Mouse (Mus musculus): ENCODE measurements around the gene Efnb2. TPM values are rescaled to one million over a fixed set of nuclear protein-coding genes. Genes with fewer than 3 reads are reported as not detected.
A peak's percentile ranks its signal among the peaks of the same experiment; 100 is the strongest.

Efnb2 gene
- polyA plus RNA-seq, 1 experiment from 2014 or later: 23.2 TPM

GRCm38 (mm10) chr8:8656578-8657441, 4.2 kb downstream of the Efnb2 start:
- H3K4me3 ChIP-seq (ENCODE audit: low read length): peak overlapping the region; percentile 88
- ATAC-seq (ENCODE audit: low FRiP score, low TSS enrichment): no peak
- H3K36me3 ChIP-seq (ENCODE audit: insufficient read depth, low read length): no peaks in the 10 kb centered on the region
- no peaks in the 10 kb centered on the region for H3K27me3 ChIP-seq (ENCODE audit: insufficient read depth, low read length)
- H3K4me2 ChIP-seq (replicated peaks; ENCODE audit: low read depth, low read length): peak overlapping the region; percentile 91
- WGBS: 33% methylated on average over 14 of the region's 14 CpGs
- H3K4me1 ChIP-seq (ENCODE audit: insufficient read depth, low read length): peaks cover 36% of the 10 kb centered on the region
- H3K9me3 ChIP-seq (ENCODE audit: low read length): no peaks in the 10 kb centered on the region
- no peak overlapping the region for H3K27ac ChIP-seq (ENCODE audit: low read length)
- H3K9ac ChIP-seq (replicated peaks; ENCODE audit: low read length): peak overlapping the region; percentile 57

- Histone ChIP-seq H3K27me3 (ENCODE audit: insufficient read depth, low read length) (no peaks in the 10 kb centered on the region), H3K36me3 (ENCODE audit: insufficient read depth, low read length) (no peaks in the 10 kb centered on the region), H3K9me3 (ENCODE audit: low read length) (no peaks in the 10 kb centered on the region), H3K4me1 (ENCODE audit: insufficient read depth, low read length) (peaks cover 36% of the 10 kb centered on the region), H3K27ac (ENCODE audit: low read length) (no peak overlapping the region), H3K4me2 (replicated peaks; ENCODE audit: low read depth, low read length) (peak overlapping the region; percentile 91), H3K9ac (replicated peaks; ENCODE audit: low read length) (peak overlapping the region; percentile 42), H3K4me3 (ENCODE audit: low read length) (peak overlapping the region; percentile 88)
- 54% methylated on average over 24 of the region's 24 CpGs for WGBS
- no peak for ATAC-seq (ENCODE audit: low FRiP score, low TSS enrichment)
These were observed 5.4 kb downstream of the Efnb2 start for GRCm38 (mm10) chr8:8655346-8656340.

- Histone ChIP-seq H3K4me1 (ENCODE audit: insufficient read depth, low read length) (peaks cover 45% of the 10 kb centered on the region), H3K4me3 (ENCODE audit: low read length) (peak overlapping the region; percentile 88; the same call in 1 of the 2 replicates), H3K9me3 (ENCODE audit: low read length) (no peaks in the 10 kb centered on the region), H3K9ac (replicated peaks; ENCODE audit: low read length) (peak overlapping the region; percentile 33), H3K4me2 (replicated peaks; ENCODE audit: low read depth, low read length) (peak overlapping the region; percentile 91), H3K27me3 (ENCODE audit: insufficient read depth, low read length) (no peaks in the 10 kb centered on the region), H3K36me3 (ENCODE audit: insufficient read depth, low read length) (no peaks in the 10 kb centered on the region), H3K27ac (ENCODE audit: low read length) (no peak overlapping the region)
- 37% methylated on average over 12 of the region's 12 CpGs for WGBS
- ATAC-seq (ENCODE audit: low FRiP score, low TSS enrichment): no peak
These were observed 7.0 kb downstream of the Efnb2 start for GRCm38 (mm10) chr8:8653906-8654489.

GRCm38 (mm10) chr8:8653343-8653742, 7.7 kb downstream of the Efnb2 start:
- WGBS: 55% methylated on average over 5 of the region's 5 CpGs
- Histone ChIP-seq H3K27ac (ENCODE audit: low read length) (no peak overlapping the region), H3K27me3 (ENCODE audit: insufficient read depth, low read length) (no peaks in the 10 kb centered on the region), H3K9me3 (ENCODE audit: low read length) (no peaks in the 10 kb centered on the region), H3K4me2 (replicated peaks; ENCODE audit: low read depth, low read length) (peak overlapping the region; percentile 91), H3K4me3 (ENCODE audit: low read length) (peak overlapping the region; percentile 88; the same call in 1 of the 2 replicates), H3K4me1 (ENCODE audit: insufficient read depth, low read length) (peaks cover 45% of the 10 kb centered on the region), H3K36me3 (ENCODE audit: insufficient read depth, low read length) (no peaks in the 10 kb centered on the region), H3K9ac (replicated peaks; ENCODE audit: low read length) (peak overlapping the region; percentile 33; the same call in 1 of the 2 replicates)
- ATAC-seq (ENCODE audit: low FRiP score, low TSS enrichment): no peak

- no peak overlapping the region for H3K9ac ChIP-seq (replicated peaks; ENCODE audit: low read length)
- H3K4me1 ChIP-seq (ENCODE audit: insufficient read depth, low read length): peaks cover 44% of the 10 kb centered on the region
- WGBS: 71% methylated on average over 4 of the region's 4 CpGs
- H3K4me3 ChIP-seq (ENCODE audit: low read length): no peak overlapping the region
- ATAC-seq (ENCODE audit: low FRiP score, low TSS enrichment): no peak
- H3K27me3 ChIP-seq (ENCODE audit: insufficient read depth, low read length): no peaks in the 10 kb centered on the region
- no peaks in the 10 kb centered on the region for H3K9me3 ChIP-seq (ENCODE audit: low read length)
- H3K27ac ChIP-seq (ENCODE audit: low read length): 0 out of 2 replicates have a peak overlapping the region, but pooled peaks have one; percentile 1
- peak overlapping the region; percentile 22; the same call in 1 of the 2 replicates for H3K4me2 ChIP-seq (replicated peaks; ENCODE audit: low read depth, low read length)
- H3K36me3 ChIP-seq (ENCODE audit: insufficient read depth, low read length): no peaks in the 10 kb centered on the region
These were observed 8.7 kb downstream of the Efnb2 start for GRCm38 (mm10) chr8:8652388-8652787.

- peaks cover 2% of the 10 kb centered on the region; the same call in 1 of the 2 replicates for H3K36me3 ChIP-seq (ENCODE audit: insufficient read depth, low read length)
- no peak overlapping the region for H3K4me3 ChIP-seq (ENCODE audit: low read length)
- peaks cover 42% of the 10 kb centered on the region for H3K4me1 ChIP-seq (ENCODE audit: insufficient read depth, low read length)
- no peak overlapping the region; the same call in 1 of the 2 replicates for H3K4me2 ChIP-seq (replicated peaks; ENCODE audit: low read depth, low read length)
- no peak for ATAC-seq (ENCODE audit: low FRiP score, low TSS enrichment)
- no peak overlapping the region for H3K9ac ChIP-seq (replicated peaks; ENCODE audit: low read length)
- WGBS: 67% methylated on average over 8 of the region's 8 CpGs
- no peaks in the 10 kb centered on the region for H3K27me3 ChIP-seq (ENCODE audit: insufficient read depth, low read length)
- H3K9me3 ChIP-seq (ENCODE audit: low read length): no peaks in the 10 kb centered on the region
- H3K27ac ChIP-seq (ENCODE audit: low read length): no peak overlapping the region
These were observed 11.1 kb downstream of the Efnb2 start for GRCm38 (mm10) chr8:8649944-8650343.

GRCm38 (mm10) chr8:8649536-8649935, 11.5 kb downstream of the Efnb2 start:
- Histone ChIP-seq H3K36me3 (ENCODE audit: insufficient read depth, low read length) (peaks cover 2% of the 10 kb centered on the region; the same call in 1 of the 2 replicates), H3K4me2 (replicated peaks; ENCODE audit: low read depth, low read length) (no peak overlapping the region; the same call in 1 of the 2 replicates), H3K27ac (ENCODE audit: low read length) (no peak overlapping the region), H3K4me1 (ENCODE audit: insufficient read depth, low read length) (peaks cover 38% of the 10 kb centered on the region), H3K9ac (replicated peaks; ENCODE audit: low read length) (no peak overlapping the region), H3K27me3 (ENCODE audit: insufficient read depth, low read length) (no peaks in the 10 kb centered on the region), H3K4me3 (ENCODE audit: low read length) (no peak overlapping the region), H3K9me3 (ENCODE audit: low read length) (no peaks in the 10 kb centered on the region)
- WGBS: 72% methylated on average over 3 of the region's 3 CpGs
- ATAC-seq (ENCODE audit: low FRiP score, low TSS enrichment): no peak

- Histone ChIP-seq H3K27me3 (ENCODE audit: insufficient read depth, low read length) (no peaks in the 10 kb centered on the region), H3K4me1 (ENCODE audit: insufficient read depth, low read length) (peaks cover 30% of the 10 kb centered on the region), H3K9me3 (ENCODE audit: low read length) (no peaks in the 10 kb centered on the region), H3K4me2 (replicated peaks; ENCODE audit: low read depth, low read length) (no peak overlapping the region), H3K9ac (replicated peaks; ENCODE audit: low read length) (no peak overlapping the region), H3K4me3 (ENCODE audit: low read length) (no peak overlapping the region), H3K36me3 (ENCODE audit: insufficient read depth, low read length) (peaks cover 2% of the 10 kb centered on the region; the same call in 1 of the 2 replicates), H3K27ac (ENCODE audit: low read length) (no peak overlapping the region)
- no peak for ATAC-seq (ENCODE audit: low FRiP score, low TSS enrichment)
- WGBS: 54% methylated on average over 7 of the region's 7 CpGs
These were observed 12.4 kb downstream of the Efnb2 start for GRCm38 (mm10) chr8:8648686-8649085.

- H3K36me3 ChIP-seq (ENCODE audit: insufficient read depth, low read length): peaks cover 2% of the 10 kb centered on the region; the same call in 1 of the 2 replicates
- H3K9ac ChIP-seq (replicated peaks; ENCODE audit: low read length): no peak overlapping the region
- H3K4me3 ChIP-seq (ENCODE audit: low read length): no peak overlapping the region
- no peak for ATAC-seq (ENCODE audit: low FRiP score, low TSS enrichment)
- no peaks in the 10 kb centered on the region for H3K27me3 ChIP-seq (ENCODE audit: insufficient read depth, low read length)
- peaks cover 22% of the 10 kb centered on the region for H3K4me1 ChIP-seq (ENCODE audit: insufficient read depth, low read length)
- H3K4me2 ChIP-seq (replicated peaks; ENCODE audit: low read depth, low read length): no peak overlapping the region
- H3K27ac ChIP-seq (ENCODE audit: low read length): no peak overlapping the region
- H3K9me3 ChIP-seq (ENCODE audit: low read length): no peaks in the 10 kb centered on the region
- WGBS: 54% methylated on average over 7 of the region's 7 CpGs
These were observed 13.2 kb downstream of the Efnb2 start for GRCm38 (mm10) chr8:8647824-8648223.
